Mouse (Mus musculus): ENCODE data around the gene Pitpnc1. TPM values are rescaled to one million over a fixed set of nuclear protein-coding genes. Genes with fewer than 3 reads are reported as not detected.

The Pitpnc1 gene
- polyA plus RNA-seq, 1 experiment from 2014 or later = 16.2 TPM

DNA sequence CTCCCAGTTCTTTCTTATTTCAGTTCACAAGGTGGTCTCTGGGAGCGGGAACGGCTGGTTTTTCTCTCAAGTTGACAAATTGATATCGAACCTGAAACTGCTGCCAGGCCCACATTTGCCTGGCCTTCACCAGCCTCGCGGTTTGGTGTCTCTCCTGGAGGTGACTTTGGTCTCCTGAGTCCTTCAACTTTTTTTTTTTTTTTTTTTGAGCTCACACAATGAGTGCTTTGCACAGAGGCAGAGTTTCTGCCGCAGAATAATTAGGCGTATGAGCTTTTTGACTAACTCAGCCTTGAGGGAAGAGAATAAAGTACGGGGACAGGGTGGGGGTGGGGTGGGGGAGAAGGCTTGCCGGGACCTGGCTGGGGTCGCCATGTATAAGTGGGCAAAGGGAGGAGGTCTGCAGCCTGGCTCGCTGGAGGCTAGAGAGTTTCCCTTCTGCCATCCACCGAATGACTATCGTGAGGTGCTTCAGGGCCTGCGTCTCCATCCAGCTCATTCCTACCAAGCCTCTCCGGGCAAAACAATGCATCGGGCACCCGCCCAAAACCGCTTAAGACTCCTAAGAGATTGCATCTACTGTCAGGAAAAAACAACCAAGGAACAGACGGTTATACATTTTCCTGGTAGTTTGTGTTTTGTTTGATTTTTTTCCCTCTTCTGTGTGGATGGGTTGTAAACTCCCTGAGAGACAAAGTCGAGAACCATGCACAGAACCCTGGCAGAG is 205.4 kb downstream of the Pitpnc1 start:
- Histone ChIP-seq H3K9ac (ENCODE audit: low read length) (no peak overlapping the region), H3K4me3 (ENCODE audit: low read length) (no peak overlapping the region), H3K9me3 (ENCODE audit: control insufficient read depth, low read length) (peaks cover 5% of the 10 kb centered on the region), H3K4me2 (ENCODE audit: low read depth, low read length) (no peak overlapping the region), H3K27ac (ENCODE audit: low read length) (no peak overlapping the region), H3K36me3 (ENCODE audit: control insufficient read depth, insufficient read depth, low read length) (peaks cover 3% of the 10 kb centered on the region), H3K27me3 (ENCODE audit: control insufficient read depth, insufficient read depth, low read depth, low read length) (no peaks in the 10 kb centered on the region), H3K4me1 (replicated peaks; ENCODE audit: control insufficient read depth, insufficient read depth, low read length) (no peaks in the 10 kb centered on the region)
- ATAC-seq (ENCODE audit: low read depth) = no peak
- 74% methylated on average over 20 of the region's 20 CpGs for WGBS

DNA sequence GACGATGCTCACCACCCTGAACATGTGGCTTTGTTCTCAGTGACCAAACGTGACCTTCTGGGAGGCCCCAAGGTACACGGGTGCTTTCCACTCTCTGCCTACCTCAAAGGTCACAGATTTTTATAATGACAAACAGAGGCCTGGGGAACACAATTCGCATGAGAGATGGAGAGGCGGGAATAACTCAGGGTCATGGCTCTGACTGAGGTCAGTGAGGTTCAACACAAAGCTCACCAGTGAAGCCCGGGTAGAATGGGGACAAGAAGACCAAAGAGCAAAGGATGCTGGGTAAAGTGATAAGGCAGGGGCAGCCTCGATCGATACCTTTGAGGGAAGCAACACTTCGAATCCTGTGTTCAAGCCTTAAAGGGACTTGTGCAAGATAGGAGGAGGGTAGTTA is 206.7 kb downstream of the Pitpnc1 start:
- no peak for ATAC-seq (ENCODE audit: low read depth)
- Histone ChIP-seq H3K27me3 (ENCODE audit: control insufficient read depth, insufficient read depth, low read depth, low read length) (no peaks in the 10 kb centered on the region), H3K9me3 (ENCODE audit: control insufficient read depth, low read length) (peaks cover 5% of the 10 kb centered on the region), H3K4me3 (ENCODE audit: low read length) (no peak overlapping the region), H3K36me3 (ENCODE audit: control insufficient read depth, insufficient read depth, low read length) (peaks cover 3% of the 10 kb centered on the region), H3K4me2 (ENCODE audit: low read depth, low read length) (no peak overlapping the region), H3K27ac (ENCODE audit: low read length) (no peak overlapping the region), H3K4me1 (replicated peaks; ENCODE audit: control insufficient read depth, insufficient read depth, low read length) (no peaks in the 10 kb centered on the region), H3K9ac (ENCODE audit: low read length) (no peak overlapping the region)
- 78% methylated on average over 9 of the region's 9 CpGs for WGBS

DNA sequence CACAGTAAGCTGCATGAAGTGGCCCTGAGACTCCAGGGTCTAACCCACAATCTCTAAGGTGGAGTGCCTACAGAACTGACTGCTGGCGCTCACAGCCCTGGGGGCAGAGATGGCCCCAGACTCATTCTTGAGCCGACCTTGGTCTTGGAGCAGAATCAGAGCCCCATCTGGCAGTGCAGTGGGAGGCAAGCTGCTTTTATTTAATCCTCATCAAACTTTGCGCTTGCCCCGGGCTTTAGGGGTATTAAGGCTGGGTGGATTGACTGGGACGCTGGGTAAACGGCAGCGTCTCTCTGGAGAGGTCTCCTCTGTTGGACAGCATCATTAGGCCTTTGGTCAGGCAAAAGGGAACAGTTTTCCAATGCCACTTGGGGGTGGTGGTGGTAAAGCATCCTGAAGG is 211.1 kb downstream of the Pitpnc1 start:
- 89% methylated on average over 7 of the region's 7 CpGs for WGBS
- ATAC-seq (ENCODE audit: low read depth) = no peak

DNA sequence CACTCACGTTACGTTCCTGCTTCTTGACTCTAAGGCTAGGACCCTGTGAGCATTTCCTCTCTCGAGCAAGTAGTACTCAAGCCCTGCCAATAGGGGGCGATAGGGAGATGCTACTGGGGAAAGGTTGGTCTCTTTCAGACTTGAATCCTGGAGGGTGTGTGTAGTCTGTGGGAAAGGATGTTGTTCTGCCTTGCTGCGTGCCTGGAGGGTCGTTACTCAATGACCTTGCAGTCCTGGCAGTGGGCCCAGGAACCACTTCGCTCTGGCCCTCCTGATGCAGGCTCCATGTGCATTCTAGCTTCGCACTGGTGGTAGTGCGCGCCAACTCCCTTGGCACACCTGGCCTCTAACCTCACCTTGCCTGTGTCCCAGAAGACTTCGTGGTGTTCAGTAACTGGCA is 215.3 kb downstream of the Pitpnc1 start:
- ATAC-seq (ENCODE audit: low read depth) = peak; percentile 86
- WGBS = 63% methylated on average over 11 of the region's 11 CpGs

More for the DNA sequence above, 211.1 kb downstream of the Pitpnc1 start:
- no peak overlapping the region for H3K4me3 ChIP-seq (ENCODE audit: low read length)
- H3K4me2 ChIP-seq (ENCODE audit: low read depth, low read length) = no peak overlapping the region
- H3K27ac ChIP-seq (ENCODE audit: low read length) = no peak overlapping the region
- no peaks in the 10 kb centered on the region for H3K27me3 ChIP-seq (ENCODE audit: control insufficient read depth, insufficient read depth, low read depth, low read length)
- H3K9ac ChIP-seq (ENCODE audit: low read length) = no peak overlapping the region
- H3K36me3 ChIP-seq (ENCODE audit: control insufficient read depth, insufficient read depth, low read length) = no peaks in the 10 kb centered on the region
- no peaks in the 10 kb centered on the region for H3K9me3 ChIP-seq (ENCODE audit: control insufficient read depth, low read length)
- no peaks in the 10 kb centered on the region for H3K4me1 ChIP-seq (replicated peaks; ENCODE audit: control insufficient read depth, insufficient read depth, low read length)

DNA sequence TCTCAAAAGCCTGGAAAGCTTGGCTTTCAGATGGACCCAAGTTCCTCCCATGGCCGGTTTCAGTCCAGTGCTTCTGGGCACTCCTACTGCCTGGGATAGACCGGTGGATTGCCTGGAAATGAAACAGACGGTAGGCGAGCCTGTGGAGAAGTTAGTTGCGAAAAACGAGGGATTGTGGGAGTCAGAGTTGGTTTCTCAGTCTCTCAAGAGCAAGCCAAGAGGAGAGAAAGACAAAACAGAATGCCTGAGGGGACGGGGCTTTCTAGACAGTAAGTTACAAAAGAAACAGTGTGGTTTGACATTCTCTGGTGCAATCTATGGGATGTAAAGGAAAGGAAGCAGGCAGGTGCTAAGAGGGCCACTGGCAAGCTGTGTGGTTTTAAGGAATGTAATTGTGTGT is 216.3 kb downstream of the Pitpnc1 start:
- Histone ChIP-seq H3K36me3 (ENCODE audit: control insufficient read depth, insufficient read depth, low read length) (peaks cover 2% of the 10 kb centered on the region; the same call in 1 of the 2 replicates), H3K4me1 (replicated peaks; ENCODE audit: control insufficient read depth, insufficient read depth, low read length) (no peaks in the 10 kb centered on the region), H3K9ac (ENCODE audit: low read length) (no peak overlapping the region), H3K9me3 (ENCODE audit: control insufficient read depth, low read length) (no peaks in the 10 kb centered on the region), H3K4me2 (ENCODE audit: low read depth, low read length) (no peak overlapping the region), H3K4me3 (ENCODE audit: low read length) (no peak overlapping the region), H3K27me3 (ENCODE audit: control insufficient read depth, insufficient read depth, low read depth, low read length) (no peaks in the 10 kb centered on the region), H3K27ac (ENCODE audit: low read length) (no peak overlapping the region)
- 86% methylated on average over 7 of the region's 7 CpGs for WGBS
- no peak for ATAC-seq (ENCODE audit: low read depth)

More for the DNA sequence above, 215.3 kb downstream of the Pitpnc1 start:
- peaks cover 2% of the 10 kb centered on the region; the same call in 1 of the 2 replicates for H3K36me3 ChIP-seq (ENCODE audit: control insufficient read depth, insufficient read depth, low read length)
- no peaks in the 10 kb centered on the region for H3K27me3 ChIP-seq (ENCODE audit: control insufficient read depth, insufficient read depth, low read depth, low read length)
- H3K9me3 ChIP-seq (ENCODE audit: control insufficient read depth, low read length) = no peaks in the 10 kb centered on the region
- no peak overlapping the region for H3K9ac ChIP-seq (ENCODE audit: low read length)
- H3K4me1 ChIP-seq (replicated peaks; ENCODE audit: control insufficient read depth, insufficient read depth, low read length) = no peaks in the 10 kb centered on the region
- H3K27ac ChIP-seq (ENCODE audit: low read length) = no peak overlapping the region
- H3K4me3 ChIP-seq (ENCODE audit: low read length) = no peak overlapping the region
- H3K4me2 ChIP-seq (ENCODE audit: low read depth, low read length) = no peak overlapping the region

DNA sequence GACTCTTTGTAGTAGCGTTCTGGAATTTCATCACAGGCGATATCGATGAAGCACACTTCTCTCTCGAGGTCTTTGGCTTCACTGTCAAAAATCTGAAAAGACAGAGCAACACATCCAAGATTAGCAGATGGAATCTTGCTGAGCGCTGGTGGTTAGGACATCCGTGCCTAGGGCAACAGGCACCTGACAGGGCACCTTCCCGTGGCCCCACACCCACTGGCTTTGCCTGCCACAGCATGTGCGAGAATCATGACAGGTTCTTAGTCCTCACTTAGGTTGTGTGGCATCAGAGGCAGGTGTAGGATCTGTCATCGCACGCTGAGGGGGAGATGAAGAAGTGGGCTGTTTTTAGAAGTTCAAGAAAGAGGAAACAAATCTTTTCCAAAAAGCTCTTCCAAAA is 218.5 kb downstream of the Pitpnc1 start:
- H3K36me3 ChIP-seq (ENCODE audit: control insufficient read depth, insufficient read depth, low read length) = peaks cover 2% of the 10 kb centered on the region; the same call in 1 of the 2 replicates
- no peak overlapping the region for H3K4me2 ChIP-seq (ENCODE audit: low read depth, low read length)
- no peak for ATAC-seq (ENCODE audit: low read depth)
- no peak overlapping the region for H3K9ac ChIP-seq (ENCODE audit: low read length)
- no peaks in the 10 kb centered on the region for H3K4me1 ChIP-seq (replicated peaks; ENCODE audit: control insufficient read depth, insufficient read depth, low read length)
- H3K9me3 ChIP-seq (ENCODE audit: control insufficient read depth, low read length) = no peaks in the 10 kb centered on the region
- WGBS = 92% methylated on average over 10 of the region's 10 CpGs
- no peak overlapping the region for H3K4me3 ChIP-seq (ENCODE audit: low read length)
- no peak overlapping the region for H3K27ac ChIP-seq (ENCODE audit: low read length)
- no peaks in the 10 kb centered on the region for H3K27me3 ChIP-seq (ENCODE audit: control insufficient read depth, insufficient read depth, low read depth, low read length)

DNA sequence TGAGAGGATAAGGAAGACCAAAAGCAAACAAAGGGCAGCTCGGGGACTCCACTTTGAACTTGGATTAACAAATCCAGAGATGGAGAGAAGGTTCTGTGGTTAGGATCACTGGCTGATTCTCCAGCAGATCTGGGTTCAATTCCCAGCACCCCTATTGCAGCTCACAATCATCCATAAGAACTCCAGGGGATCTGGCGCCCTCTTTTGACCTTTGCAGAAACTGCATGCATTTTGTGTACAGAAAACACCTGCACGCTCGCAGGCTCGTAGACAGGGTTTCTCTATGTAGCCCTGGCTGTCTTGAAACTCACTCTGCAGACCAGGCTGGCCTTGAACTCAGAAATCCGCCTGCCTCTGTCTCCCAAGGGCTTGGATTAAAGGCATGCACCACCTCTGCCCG is 219.0 kb downstream of the Pitpnc1 start:
- Histone ChIP-seq H3K27me3 (ENCODE audit: control insufficient read depth, insufficient read depth, low read depth, low read length) (no peaks in the 10 kb centered on the region), H3K4me1 (replicated peaks; ENCODE audit: control insufficient read depth, insufficient read depth, low read length) (no peaks in the 10 kb centered on the region), H3K4me2 (ENCODE audit: low read depth, low read length) (no peak overlapping the region), H3K9me3 (ENCODE audit: control insufficient read depth, low read length) (no peaks in the 10 kb centered on the region), H3K4me3 (ENCODE audit: low read length) (no peak overlapping the region), H3K36me3 (ENCODE audit: control insufficient read depth, insufficient read depth, low read length) (peaks cover 2% of the 10 kb centered on the region; the same call in 1 of the 2 replicates), H3K27ac (ENCODE audit: low read length) (no peak overlapping the region), H3K9ac (ENCODE audit: low read length) (no peak overlapping the region)
- no peak for ATAC-seq (ENCODE audit: low read depth)
- 83% methylated on average over 7 of the region's 7 CpGs for WGBS

DNA sequence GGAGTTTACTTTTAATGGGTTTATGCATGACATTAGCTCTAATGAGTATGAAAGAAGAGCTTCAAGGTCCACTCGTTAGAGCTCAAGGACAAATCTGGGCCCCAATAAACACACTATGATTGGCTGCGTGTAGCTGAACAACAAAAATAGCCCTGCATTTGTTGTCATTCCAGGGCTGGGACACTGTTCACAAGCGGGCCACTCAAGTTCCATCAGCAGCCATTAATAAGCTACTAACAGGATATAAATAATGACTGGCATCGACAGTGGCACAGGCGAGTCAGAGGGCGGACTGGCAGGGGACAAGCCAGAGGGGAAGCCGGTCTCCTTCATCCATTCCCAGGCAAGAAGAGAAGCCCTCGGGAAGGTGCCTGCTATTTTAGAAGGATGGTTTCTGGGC is 219.6 kb downstream of the Pitpnc1 start:
- Histone ChIP-seq H3K27ac (ENCODE audit: low read length) (no peak overlapping the region), H3K9me3 (ENCODE audit: control insufficient read depth, low read length) (no peaks in the 10 kb centered on the region), H3K36me3 (ENCODE audit: control insufficient read depth, insufficient read depth, low read length) (peaks cover 2% of the 10 kb centered on the region; the same call in 1 of the 2 replicates), H3K9ac (ENCODE audit: low read length) (no peak overlapping the region), H3K4me2 (ENCODE audit: low read depth, low read length) (no peak overlapping the region), H3K4me3 (ENCODE audit: low read length) (no peak overlapping the region), H3K27me3 (ENCODE audit: control insufficient read depth, insufficient read depth, low read depth, low read length) (no peaks in the 10 kb centered on the region), H3K4me1 (replicated peaks; ENCODE audit: control insufficient read depth, insufficient read depth, low read length) (no peaks in the 10 kb centered on the region)
- ATAC-seq (ENCODE audit: low read depth) = no peak
- WGBS = 89% methylated on average over 8 of the region's 8 CpGs

DNA sequence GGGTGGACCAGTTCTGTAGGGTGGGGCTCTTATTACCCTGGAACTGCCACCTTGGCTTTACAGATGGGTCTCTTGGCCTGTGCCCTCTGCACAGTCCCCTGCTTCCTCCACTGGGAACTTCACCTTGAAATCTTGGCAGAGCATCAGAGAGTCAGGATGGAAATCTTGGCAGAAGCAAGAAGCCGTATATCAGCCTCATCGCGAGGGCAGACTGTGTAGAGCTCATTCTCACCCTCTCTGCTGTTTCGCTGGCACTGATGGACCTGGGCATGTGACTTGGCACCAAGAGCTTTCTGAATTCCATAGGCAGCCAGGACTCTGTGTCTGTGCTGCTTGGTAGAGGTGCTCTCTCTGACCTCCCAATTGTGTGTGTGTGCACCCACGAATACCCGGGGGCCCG is 221.7 kb downstream of the Pitpnc1 start:
- WGBS = 86% methylated on average over 7 of the region's 7 CpGs

More for the DNA sequence above, 221.7 kb downstream of the Pitpnc1 start:
- H3K4me2 ChIP-seq (ENCODE audit: low read depth, low read length) = no peak overlapping the region
- H3K4me3 ChIP-seq (ENCODE audit: low read length) = no peak overlapping the region
- H3K27me3 ChIP-seq (ENCODE audit: control insufficient read depth, insufficient read depth, low read depth, low read length) = no peaks in the 10 kb centered on the region
- no peaks in the 10 kb centered on the region for H3K9me3 ChIP-seq (ENCODE audit: control insufficient read depth, low read length)
- H3K9ac ChIP-seq (ENCODE audit: low read length) = no peak overlapping the region
- peaks cover 5% of the 10 kb centered on the region; the same call in 1 of the 2 replicates for H3K36me3 ChIP-seq (ENCODE audit: control insufficient read depth, insufficient read depth, low read length)
- H3K4me1 ChIP-seq (replicated peaks; ENCODE audit: control insufficient read depth, insufficient read depth, low read length) = no peaks in the 10 kb centered on the region
- ATAC-seq (ENCODE audit: low read depth) = no peak
- H3K27ac ChIP-seq (ENCODE audit: low read length) = no peak overlapping the region
